ENCODE assay signal across 11 mouse cellular contexts in the genomic region with DNA sequence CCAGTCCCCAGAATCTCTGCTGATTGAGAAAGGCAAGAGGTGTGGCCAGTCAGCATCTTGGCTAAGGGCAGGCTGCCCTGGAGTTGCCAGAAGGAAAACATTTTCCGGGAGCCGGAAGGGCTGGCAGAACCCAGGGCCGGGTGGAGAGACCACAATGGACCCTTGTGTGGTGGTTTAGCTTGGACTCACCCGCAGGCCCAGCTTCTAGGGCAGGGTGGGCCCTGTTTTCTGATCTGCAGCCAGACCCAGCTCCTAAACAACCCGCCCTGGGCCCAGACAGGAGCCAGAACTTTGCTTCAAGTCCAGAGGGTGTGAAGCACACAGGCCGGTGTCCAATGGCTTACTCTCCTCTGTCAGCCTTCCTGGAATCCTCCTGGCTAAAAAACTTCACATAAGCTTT. TPM values are rescaled to one million over a fixed set of nuclear protein-coding genes. Genes with fewer than 3 reads are reported as not detected.
DNase-seq lines count a peak whose midpoint lies in the region; ATAC-seq lines count a peak whose summit lies in the region.
"Had no signal": no experiment of that assay in that cellular context is flagged by ENCODE, and none has a peak within 500 bp of the region (broad histone marks: within the 10 kb centered on the region; RNA-seq: fewer than 3 reads in every experiment).

No protein-coding gene starts in this region.

- WGBS in limb, embryonic 13.5 days: 77% methylated on average over 6 of the region's 6 CpGs
- 90% methylated on average over 6 of the region's 6 CpGs for WGBS in midbrain, embryonic 16.5 days
- 87% methylated on average over 6 of the region's 6 CpGs for WGBS in midbrain, embryonic 10.5 days

- peak; percentile 49 for DNase-seq in layer of hippocampus, adult 11-12 months (ENCODE audit: low spot score)
- no peak for DNase-seq in layer of hippocampus, adult 9-10 months (ENCODE audit: low spot score)
- DNase-seq in cerebellum, adult 9-10 months: peak; percentile 11
- peak; percentile 69 to 76 for DNase-seq in heart, adult 9 months (ENCODE audit: low spot score in 2 of 2)
- DNase-seq in midbrain, embryonic 10.5 days (ENCODE audit: low spot score): no peak

- peak; percentile 28; the same call in 1 of the 2 replicates for ATAC-seq in limb, embryonic 13.5 days (ENCODE audit: low FRiP score, low read depth)
- ATAC-seq in midbrain, embryonic 16.5 days: no peak
- ATAC-seq in activated CD4-positive, CD25-positive, alpha-beta regulatory T cell, adult 4 months: no peak

- no peak overlapping the region for H3K9ac ChIP-seq in limb, embryonic 13.5 days
- no peak overlapping the region; the same call in 1 of the 2 replicates for H3K9ac ChIP-seq in midbrain, embryonic 16.5 days (ENCODE audit: low read depth, low read length)
- H3K9ac ChIP-seq: embryonic facial prominence, embryonic 12.5 days; neural tube, embryonic 13.5 days had no signal

- H3K4me2 ChIP-seq in limb, embryonic 13.5 days (replicated peaks): no peak overlapping the region
- H3K4me2 ChIP-seq in midbrain, embryonic 16.5 days (ENCODE audit: low read length): no peak overlapping the region

- H3K4me1 ChIP-seq in limb, embryonic 13.5 days: peaks cover 8% of the 10 kb centered on the region; the same call in 1 of the 2 replicates
- no peaks in the 10 kb centered on the region; the same call in none of the 2 replicates for H3K4me1 ChIP-seq in midbrain, embryonic 16.5 days (ENCODE audit: control insufficient read depth, insufficient read depth, low read length)
- H3K4me1 ChIP-seq in midbrain, embryonic 10.5 days: peaks cover 15% of the 10 kb centered on the region
- H3K4me1 ChIP-seq: embryonic facial prominence, embryonic 12.5 days had no signal

- no peak overlapping the region for H3K4me3 ChIP-seq in limb, embryonic 13.5 days
- no peak overlapping the region for H3K4me3 ChIP-seq in midbrain, embryonic 16.5 days (ENCODE audit: low read depth, low read length)
- H3K4me3 ChIP-seq in midbrain, embryonic 10.5 days: no peak overlapping the region
- H3K4me3 ChIP-seq: embryonic facial prominence, embryonic 12.5 days; neural tube, embryonic 13.5 days had no signal

- peak overlapping the region; percentile 61; the same call in 1 of the 2 replicates for H3K27ac ChIP-seq in limb, embryonic 13.5 days
- H3K27ac ChIP-seq in midbrain, embryonic 16.5 days (ENCODE audit: low read length): no peak overlapping the region
- H3K27ac ChIP-seq in midbrain, embryonic 10.5 days (replicated peaks): no peak overlapping the region
- H3K27ac ChIP-seq: embryonic facial prominence, embryonic 12.5 days; neural tube, embryonic 13.5 days had no signal

- H3K36me3 ChIP-seq in limb, embryonic 13.5 days: no peaks in the 10 kb centered on the region
- H3K36me3 ChIP-seq in midbrain, embryonic 16.5 days (ENCODE audit: control insufficient read depth, insufficient read depth, low read length): no peaks in the 10 kb centered on the region
- H3K36me3 ChIP-seq in midbrain, embryonic 10.5 days: no peaks in the 10 kb centered on the region
- H3K36me3 ChIP-seq: embryonic facial prominence, embryonic 12.5 days; neural tube, embryonic 13.5 days had no signal

- no peaks in the 10 kb centered on the region for H3K27me3 ChIP-seq in limb, embryonic 13.5 days
- no peaks in the 10 kb centered on the region; the same call in 1 of the 2 replicates for H3K27me3 ChIP-seq in midbrain, embryonic 16.5 days (ENCODE audit: control insufficient read depth, insufficient read depth, low read depth, low read length)
- peaks cover 8% of the 10 kb centered on the region for H3K27me3 ChIP-seq in midbrain, embryonic 10.5 days (ENCODE audit: low read depth, poor library complexity, severe bottlenecking)
- H3K27me3 ChIP-seq: neural tube, embryonic 13.5 days; Patski had no signal

- H3K9me3 ChIP-seq in limb, embryonic 13.5 days: no peaks in the 10 kb centered on the region
- no peaks in the 10 kb centered on the region for H3K9me3 ChIP-seq in midbrain, embryonic 16.5 days (replicated peaks; ENCODE audit: control insufficient read depth, low read length, poor library complexity, severe bottlenecking)
- no peaks in the 10 kb centered on the region for H3K9me3 ChIP-seq in midbrain, embryonic 10.5 days (replicated peaks)
- H3K9me3 ChIP-seq: embryonic facial prominence, embryonic 12.5 days; neural tube, embryonic 13.5 days had no signal

RNA-seq across cellular contexts. Expression of a gene that starts 30.4 kb away (rescaled TPM):
- 26.0 and 27.1 TPM in 2 replicates for polyA plus RNA-seq in limb, embryonic 13.5 days (2015; fragmentation: Nextera tagmentation; extraction: Ambion mirVana)
- polyA plus RNA-seq in midbrain, embryonic 16.5 days (2015; fragmentation: Nextera tagmentation; extraction: Ambion mirVana): 42.0 and 45.2 TPM in 2 replicates
- polyA plus RNA-seq in activated CD4-positive, CD25-positive, alpha-beta regulatory T cell, adult 4 months (2017; shearing (Covaris generic)): 10 to 100 TPM; 31.3 to 40.6 TPM
- polyA plus RNA-seq in midbrain, embryonic 10.5 days (2016; fragmentation: Nextera tagmentation; extraction: Ambion mirVana): 19.0 and 21.2 TPM in 2 replicates

RNA-seq across cellular contexts. Expression of a gene that starts 49.6 kb away (rescaled TPM):
- polyA plus RNA-seq in limb, embryonic 13.5 days (2015; fragmentation: Nextera tagmentation; extraction: Ambion mirVana): 1.3 and 1.4 TPM in 2 replicates
- 0.21 and 0.22 TPM in 2 replicates for polyA plus RNA-seq in midbrain, embryonic 16.5 days (2015; fragmentation: Nextera tagmentation; extraction: Ambion mirVana)
- polyA plus RNA-seq in activated CD4-positive, CD25-positive, alpha-beta regulatory T cell, adult 4 months (2017; shearing (Covaris generic)): under 1 TPM in 1 of 2 experiments, not detected in 1; 0.23 TPM
- 0.22 TPM in 2 replicates for polyA plus RNA-seq in midbrain, embryonic 10.5 days (2016; fragmentation: Nextera tagmentation; extraction: Ambion mirVana)

Comparison
In these comparisons a context has a peak if more than half of its experiments do, and no peak if none do; other contexts are left out.
1. DNase-seq: peak in layer of hippocampus, adult 11-12 months (single experiment), cerebellum, adult 9-10 months (single experiment) and heart, adult 9 months (2 of 2); none in layer of hippocampus, adult 9-10 months (single experiment) and midbrain, embryonic 10.5 days (single experiment).